Mouse (Mus musculus): ENCODE measurements around the gene Crnn. TPM values are rescaled to one million over a fixed set of nuclear protein-coding genes. Genes with fewer than 3 reads are reported as not detected.

Gene Crnn
- not detected in 2 replicates for polyA plus RNA-seq (2016; fragmentation: Nextera tagmentation; extraction: Ambion mirVana)

DNA sequence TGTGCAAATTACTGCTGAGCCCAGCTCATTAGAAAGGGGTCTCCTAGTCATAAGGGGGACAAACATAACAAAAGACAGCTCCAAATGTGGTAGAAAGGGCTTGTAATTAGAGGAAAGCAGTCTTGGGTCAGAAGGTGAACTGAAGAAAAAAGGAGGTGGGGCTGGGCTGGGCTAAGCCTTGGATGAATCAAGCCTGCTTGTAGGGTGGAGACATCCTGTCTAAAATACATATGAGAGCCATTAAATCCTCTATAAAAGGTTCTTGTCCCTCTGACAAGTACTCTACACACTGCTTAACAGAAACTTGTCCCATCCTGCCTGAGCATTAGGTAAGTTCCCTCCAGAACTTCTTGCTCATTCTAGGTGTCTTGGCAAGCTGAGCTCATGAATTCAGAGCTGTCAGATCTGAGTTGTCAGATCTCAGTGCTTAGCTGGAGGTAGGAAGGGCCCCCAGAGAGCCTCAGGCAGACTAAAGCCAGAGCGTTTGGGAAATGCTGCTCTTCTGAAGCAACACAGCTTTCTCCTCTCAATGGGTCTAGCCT, at the start of gene Crnn:
Crnn (plus strand) TSS at position 278 of the 542 bp plus-strand sequence.
- no peak for DNase-seq (ENCODE audit: low spot score)
- WGBS: 57% methylated on average over 1 of the region's 1 CpGs
- H3K27ac ChIP-seq: no peak within 1 kb of the TSS
- H3K9me3 ChIP-seq: no peaks in the 10 kb centered on the region
- H3K4me3 ChIP-seq: no peak within 1 kb of the TSS
- H3K36me3 ChIP-seq: no peaks in the 10 kb centered on the region
- no peaks in the 10 kb centered on the region for H3K27me3 ChIP-seq (ENCODE audit: insufficient read depth, poor library complexity, severe bottlenecking)
- no peaks in the 10 kb centered on the region for H3K4me1 ChIP-seq (replicated peaks)

DNA sequence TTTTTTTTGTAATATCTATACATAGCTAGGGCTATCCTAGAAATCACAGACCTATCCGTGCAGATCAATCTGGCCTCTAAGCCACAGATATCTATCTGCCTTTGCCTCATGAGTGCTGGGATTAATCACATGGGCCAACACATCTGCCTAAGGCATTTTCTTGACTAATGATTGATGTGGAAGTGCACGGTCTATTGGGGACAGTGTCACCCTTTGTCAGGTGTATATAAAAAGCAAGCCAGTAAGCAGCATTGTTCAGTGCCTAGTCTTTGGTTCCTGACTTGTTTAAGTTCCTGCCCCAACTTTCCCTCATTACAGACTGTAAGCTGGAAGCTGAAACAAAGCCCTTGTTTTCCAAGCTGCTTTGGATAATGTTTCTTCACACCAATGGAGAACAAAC, 48.1 kb upstream of the Crnn start:
- no peak overlapping the region for H3K27ac ChIP-seq
- no peak overlapping the region for H3K4me3 ChIP-seq
- 76% methylated on average over 2 of the region's 2 CpGs for WGBS
- no peaks in the 10 kb centered on the region for H3K36me3 ChIP-seq
- no peaks in the 10 kb centered on the region for H3K27me3 ChIP-seq (ENCODE audit: insufficient read depth, poor library complexity, severe bottlenecking)
- DNase-seq (ENCODE audit: low spot score): no peak
- no peaks in the 10 kb centered on the region for H3K9me3 ChIP-seq
- no peaks in the 10 kb centered on the region for H3K4me1 ChIP-seq (replicated peaks)

DNA sequence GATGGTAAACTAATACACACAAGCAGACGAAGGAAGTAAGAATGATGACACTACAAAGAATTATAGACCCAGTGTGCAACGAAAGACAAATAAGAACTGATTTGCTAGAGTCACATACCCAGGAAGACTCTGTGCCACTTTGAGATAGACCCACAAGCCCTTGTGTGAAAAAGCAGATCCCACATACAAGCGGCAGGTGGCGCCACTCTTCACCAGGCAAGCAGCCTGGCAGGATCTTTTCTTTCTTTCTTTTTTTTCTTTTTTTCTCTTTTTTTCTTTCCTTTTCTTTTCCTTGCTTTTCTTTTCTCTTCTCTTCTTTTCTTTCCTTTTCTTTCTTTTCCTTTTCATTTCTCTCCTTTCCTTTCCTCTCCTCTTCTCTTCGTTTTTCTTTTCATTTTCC, 32.9 kb upstream of the Crnn start:
- DNase-seq (ENCODE audit: low spot score): no peak
- no peaks in the 10 kb centered on the region for H3K9me3 ChIP-seq
- H3K4me1 ChIP-seq (replicated peaks): no peaks in the 10 kb centered on the region
- no peaks in the 10 kb centered on the region for H3K36me3 ChIP-seq
- H3K27ac ChIP-seq: no peak overlapping the region
- no peak overlapping the region for H3K4me3 ChIP-seq
- H3K27me3 ChIP-seq (ENCODE audit: insufficient read depth, poor library complexity, severe bottlenecking): no peaks in the 10 kb centered on the region
- 40% methylated on average over 5 of the region's 5 CpGs for WGBS

DNA sequence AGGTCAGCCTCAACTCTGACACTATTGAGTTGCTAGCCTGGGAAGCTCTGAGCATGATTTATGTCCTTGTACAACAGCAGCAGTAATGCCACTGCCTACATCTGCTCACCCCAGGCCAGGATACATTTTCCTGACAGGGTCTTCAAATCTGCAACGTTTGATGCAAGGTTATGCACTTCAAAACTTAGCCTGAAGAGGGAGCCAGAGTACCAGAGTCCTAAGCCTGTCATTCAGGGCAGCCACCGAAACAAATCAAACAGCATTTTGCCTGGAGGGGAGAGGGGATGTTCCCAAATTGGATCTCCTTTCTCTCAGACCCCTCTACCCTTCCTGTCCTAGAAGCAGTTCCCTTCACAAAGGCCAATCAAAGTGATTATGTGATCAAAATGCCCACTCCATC, 30.1 kb upstream of the Crnn start:
- no peak overlapping the region for H3K4me3 ChIP-seq
- DNase-seq (ENCODE audit: low spot score): peak; percentile 41
- no peaks in the 10 kb centered on the region for H3K4me1 ChIP-seq (replicated peaks)
- no peak overlapping the region for H3K27ac ChIP-seq
- 6% methylated on average over 2 of the region's 2 CpGs for WGBS
- no peaks in the 10 kb centered on the region for H3K9me3 ChIP-seq
- H3K36me3 ChIP-seq: no peaks in the 10 kb centered on the region
- no peaks in the 10 kb centered on the region for H3K27me3 ChIP-seq (ENCODE audit: insufficient read depth, poor library complexity, severe bottlenecking)

DNA sequence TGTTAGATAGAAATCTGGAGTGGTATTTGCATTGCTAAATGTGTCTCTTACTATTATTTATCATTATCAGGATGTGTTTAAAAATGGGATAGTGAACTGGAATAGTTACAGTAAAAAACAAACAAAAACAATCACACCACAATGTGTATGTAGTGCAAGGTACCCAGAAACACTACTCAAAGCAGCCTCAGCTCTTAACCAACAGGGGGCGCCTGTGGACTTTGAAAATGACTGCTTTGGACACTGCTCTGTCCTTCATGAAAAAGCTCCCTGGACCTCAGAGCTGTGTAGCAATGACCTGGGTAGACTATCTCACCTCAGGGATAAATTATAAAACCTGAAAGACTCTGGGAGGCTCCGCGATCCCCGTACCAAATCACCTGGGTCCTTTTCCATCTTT, 25.5 kb upstream of the Crnn start:
- H3K4me1 ChIP-seq (replicated peaks): no peaks in the 10 kb centered on the region
- H3K4me3 ChIP-seq: no peak overlapping the region
- no peak overlapping the region for H3K27ac ChIP-seq
- DNase-seq (ENCODE audit: low spot score): no peak
- H3K9me3 ChIP-seq: no peaks in the 10 kb centered on the region
- 48% methylated on average over 4 of the region's 4 CpGs for WGBS
- no peaks in the 10 kb centered on the region for H3K36me3 ChIP-seq
- no peaks in the 10 kb centered on the region for H3K27me3 ChIP-seq (ENCODE audit: insufficient read depth, poor library complexity, severe bottlenecking)

DNA sequence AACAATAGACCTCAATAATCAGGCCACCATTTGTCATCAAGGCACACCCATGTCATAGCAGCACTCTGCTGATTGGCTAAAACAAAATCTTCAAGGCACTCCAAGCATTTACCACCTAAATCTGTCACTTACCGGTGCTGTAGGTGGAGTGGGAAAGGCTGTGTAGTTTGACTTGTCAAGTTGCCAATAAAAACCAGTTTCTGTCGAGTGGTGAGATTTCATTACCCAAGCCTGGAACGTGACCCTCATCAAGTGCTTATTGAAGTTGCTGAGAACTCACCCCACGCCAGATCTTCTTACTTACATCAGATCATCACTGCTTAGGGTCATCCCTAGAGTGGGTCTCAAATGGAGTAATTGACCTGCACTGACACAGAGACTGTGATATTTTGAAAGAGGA, 16.5 kb upstream of the Crnn start:
- H3K4me1 ChIP-seq (replicated peaks): no peaks in the 10 kb centered on the region
- H3K4me3 ChIP-seq: no peak overlapping the region
- no peak for DNase-seq (ENCODE audit: low spot score)
- H3K27ac ChIP-seq: no peak overlapping the region
- WGBS: 77% methylated on average over 4 of the region's 4 CpGs
- no peaks in the 10 kb centered on the region for H3K36me3 ChIP-seq
- H3K27me3 ChIP-seq (ENCODE audit: insufficient read depth, poor library complexity, severe bottlenecking): no peaks in the 10 kb centered on the region
- H3K9me3 ChIP-seq: no peaks in the 10 kb centered on the region

DNA sequence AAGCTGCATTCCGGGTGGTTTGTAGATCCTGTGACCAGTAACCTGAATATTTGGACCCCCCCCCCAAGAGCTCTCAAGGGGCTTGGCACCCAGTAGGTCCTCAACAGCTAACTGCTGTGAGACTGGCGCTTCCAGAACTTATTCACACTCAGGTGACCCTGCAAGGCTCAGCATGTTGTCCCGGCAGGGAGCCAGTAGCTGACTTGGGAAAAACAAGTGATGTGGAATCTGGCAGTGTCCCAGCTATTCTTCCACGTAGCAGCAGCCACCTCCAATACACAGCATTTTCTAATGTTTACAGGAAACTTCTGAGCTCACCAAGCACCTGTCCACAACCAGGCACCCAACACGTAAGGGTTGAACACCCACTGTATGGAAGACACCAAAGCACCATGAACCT, 15.5 kb upstream of the Crnn start:
- H3K27ac ChIP-seq: no peak overlapping the region
- H3K36me3 ChIP-seq: no peaks in the 10 kb centered on the region
- no peak for DNase-seq (ENCODE audit: low spot score)
- WGBS: 50% methylated on average over 5 of the region's 5 CpGs
- no peak overlapping the region for H3K4me3 ChIP-seq
- H3K9me3 ChIP-seq: no peaks in the 10 kb centered on the region
- H3K27me3 ChIP-seq (ENCODE audit: insufficient read depth, poor library complexity, severe bottlenecking): no peaks in the 10 kb centered on the region
- no peaks in the 10 kb centered on the region for H3K4me1 ChIP-seq (replicated peaks)

DNA sequence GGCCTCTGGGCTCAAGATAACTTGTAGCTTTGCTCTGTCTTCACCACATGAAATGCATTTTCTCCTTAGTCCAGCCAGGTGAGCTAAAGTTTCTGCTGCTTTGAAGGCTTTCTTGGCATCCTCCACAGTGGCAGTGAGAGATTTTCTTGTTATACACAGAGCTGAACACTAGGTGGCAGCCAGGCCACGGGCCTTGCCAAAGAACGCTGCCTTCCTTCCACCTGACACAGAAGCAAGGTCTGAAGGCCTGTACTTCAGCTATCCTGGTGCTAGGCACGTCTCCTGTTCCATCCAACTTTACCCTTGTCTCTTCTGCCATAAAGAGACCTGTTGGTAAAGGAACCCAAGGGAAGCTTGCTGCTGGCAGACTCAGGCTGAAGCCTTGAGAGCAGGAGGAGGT, 14.1 kb upstream of the Crnn start:
- Histone ChIP-seq H3K27ac (no peak overlapping the region), H3K27me3 (ENCODE audit: insufficient read depth, poor library complexity, severe bottlenecking) (no peaks in the 10 kb centered on the region), H3K4me3 (no peak overlapping the region), H3K9me3 (no peaks in the 10 kb centered on the region), H3K4me1 (replicated peaks) (no peaks in the 10 kb centered on the region), H3K36me3 (no peaks in the 10 kb centered on the region)
- peak; percentile 43 for DNase-seq (ENCODE audit: low spot score)
- 17% methylated on average over 3 of the region's 3 CpGs for WGBS

DNA sequence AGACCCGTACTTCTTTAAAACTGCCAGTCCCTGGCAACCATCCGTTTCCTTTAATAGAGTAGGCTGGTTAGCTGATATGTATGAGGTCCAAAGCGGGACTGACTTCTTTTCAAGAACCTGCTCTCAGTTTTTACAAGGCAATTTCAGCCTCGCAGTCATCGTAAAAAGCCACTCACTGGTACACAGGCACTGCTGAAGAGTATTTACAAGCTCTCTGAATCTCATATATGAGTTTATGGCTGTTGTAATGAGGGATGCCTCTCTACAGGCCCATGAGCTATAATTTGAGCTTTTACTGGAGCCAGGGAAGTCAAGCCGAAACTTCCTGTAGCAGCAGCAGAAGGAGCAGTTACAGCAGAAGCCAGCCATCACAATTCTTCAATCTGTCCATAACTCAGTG, 17.9 kb downstream of the Crnn start:
- 86% methylated on average over 6 of the region's 6 CpGs for WGBS
- no peak overlapping the region for H3K27ac ChIP-seq
- no peak for DNase-seq (ENCODE audit: low spot score)

DNA sequence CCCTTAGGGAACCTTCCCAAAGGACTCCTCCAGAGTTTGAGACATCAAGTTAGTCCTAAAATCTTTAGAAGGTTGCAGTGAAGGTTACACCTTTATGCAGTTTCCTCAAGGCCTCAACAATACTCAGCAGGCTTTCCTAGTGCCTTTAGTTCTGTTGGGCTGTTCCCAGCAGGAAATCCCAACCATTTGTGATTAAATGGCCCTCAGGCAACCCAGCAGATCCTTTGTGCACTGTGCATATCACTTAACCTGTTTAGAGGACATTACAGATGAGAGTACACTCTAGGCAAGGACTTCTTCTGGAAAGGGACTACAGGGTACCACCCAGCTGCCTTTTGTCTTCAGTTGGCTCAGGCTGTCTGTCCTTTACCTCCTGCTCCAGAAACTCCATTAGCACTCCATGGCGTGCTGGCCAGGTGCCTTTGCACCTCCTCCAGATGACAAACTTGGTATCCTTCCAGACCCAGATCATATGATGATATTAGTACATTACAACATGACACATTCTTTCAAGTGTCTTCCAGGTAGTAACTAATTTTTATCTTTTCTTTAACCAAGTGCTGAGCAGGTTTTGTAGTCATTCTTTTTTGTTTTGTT, 18.5 kb downstream of the Crnn start:
- no peaks in the 10 kb centered on the region for H3K4me1 ChIP-seq (replicated peaks)
- H3K27ac ChIP-seq: no peak overlapping the region
- no peaks in the 10 kb centered on the region for H3K9me3 ChIP-seq
- no peaks in the 10 kb centered on the region for H3K36me3 ChIP-seq
- no peaks in the 10 kb centered on the region for H3K27me3 ChIP-seq (ENCODE audit: insufficient read depth, poor library complexity, severe bottlenecking)
- no peak for DNase-seq (ENCODE audit: low spot score)
- no peak overlapping the region for H3K4me3 ChIP-seq
- 65% methylated on average over 1 of the region's 1 CpGs for WGBS

More for the DNA sequence above, 17.9 kb downstream of the Crnn start:
- H3K4me3 ChIP-seq: no peak overlapping the region
- H3K27me3 ChIP-seq (ENCODE audit: insufficient read depth, poor library complexity, severe bottlenecking): no peaks in the 10 kb centered on the region
- H3K36me3 ChIP-seq: no peaks in the 10 kb centered on the region
- H3K9me3 ChIP-seq: no peaks in the 10 kb centered on the region
- H3K4me1 ChIP-seq (replicated peaks): no peaks in the 10 kb centered on the region

DNA sequence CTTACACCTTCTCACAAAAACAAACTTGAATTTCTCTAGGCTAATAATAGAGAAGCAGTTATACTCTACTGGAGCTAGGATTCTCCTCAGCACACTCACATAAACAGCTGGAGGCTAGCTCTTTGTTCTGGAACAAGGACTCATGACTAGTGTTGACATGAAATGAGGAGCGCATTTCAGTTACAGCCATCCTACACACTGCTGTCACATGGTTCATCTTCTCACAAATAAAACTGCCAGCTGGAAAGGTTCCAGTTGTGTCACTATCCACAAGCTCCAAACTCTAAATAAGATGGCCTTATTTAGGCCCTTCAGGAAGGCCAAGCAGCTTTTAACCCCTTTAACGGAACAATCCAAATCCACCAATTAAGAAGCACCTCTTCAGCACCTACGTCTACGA, 36.3 kb downstream of the Crnn start:
- 93% methylated on average over 4 of the region's 4 CpGs for WGBS

DNA sequence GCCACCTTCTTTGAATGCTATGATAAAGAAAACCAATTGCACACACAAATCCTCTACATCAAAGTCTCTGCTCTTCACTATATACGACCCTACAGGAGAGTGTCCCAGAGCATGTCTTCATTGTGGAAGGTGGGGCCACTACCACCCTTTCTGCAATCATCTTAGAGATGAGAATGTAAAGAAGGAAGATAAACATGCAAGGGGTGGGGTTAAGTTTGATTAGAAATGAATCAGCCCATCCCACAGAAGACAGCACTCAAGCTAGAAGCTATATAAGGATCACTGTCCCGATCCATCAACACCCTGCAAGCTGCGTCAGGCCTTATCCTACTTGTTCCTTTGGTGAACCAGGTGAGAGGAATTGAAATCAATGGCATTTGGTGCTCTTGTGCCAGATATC, 52.4 kb downstream of the Crnn start, which contains the start of gene Flg2:
Flg2 (plus strand) TSS at position 301 of the 400 bp plus-strand sequence.
- Histone ChIP-seq H3K27ac (no peak within 1 kb of the TSS), H3K9me3 (0 out of 2 replicates have a peak, but pooled peaks cover 5% of the 10 kb centered on the region), H3K36me3 (no peaks in the 10 kb centered on the region), H3K27me3 (ENCODE audit: insufficient read depth, poor library complexity, severe bottlenecking) (no peaks in the 10 kb centered on the region), H3K4me1 (replicated peaks) (no peaks in the 10 kb centered on the region), H3K4me3 (no peak within 1 kb of the TSS)
- 91% methylated on average over 3 of the region's 3 CpGs for WGBS
- DNase-seq (ENCODE audit: low spot score): no peak

More for the DNA sequence above, 36.3 kb downstream of the Crnn start:
- Histone ChIP-seq H3K4me3 (no peak overlapping the region), H3K36me3 (no peaks in the 10 kb centered on the region), H3K9me3 (no peaks in the 10 kb centered on the region), H3K27ac (no peak overlapping the region), H3K27me3 (ENCODE audit: insufficient read depth, poor library complexity, severe bottlenecking) (no peaks in the 10 kb centered on the region), H3K4me1 (replicated peaks) (no peaks in the 10 kb centered on the region)
- DNase-seq (ENCODE audit: low spot score): no peak

Measured in hindbrain, embryonic 10.5 days (tissue).